Mouse (Mus musculus) embryonic facial prominence, embryonic 15.5 days (tissue): ENCODE data around the gene Sfta2. TPM values are rescaled to one million over a fixed set of nuclear protein-coding genes. Genes with fewer than 3 reads are reported as not detected.

ENCODE experiments used
- ATAC-seq: fragments of 200-750 bp; cut with Nextera tagmentation; 2 replicates; pipeline ENCODE4 v1.8.0; 2017; ENCODE audit warnings: low read depth, moderate TSS enrichment; ENCODE audit not compliant: insufficient number of reproducible peaks, low FRiP score, low TSS enrichment
- H3K27ac ChIP-seq: fragments of 300-500 bp; sonication (generic); replicated peaks from 2 replicates; pipeline ENCODE4 v1.5.1; 2015; ENCODE audit warnings: mild to moderate bottlenecking, inconsistent platforms
- H3K27me3 ChIP-seq: fragments of 300-500 bp; sonication (generic); 2 replicates; pipeline ENCODE4 v1.6.1; 2015; ENCODE audit warnings: inconsistent platforms
- H3K36me3 ChIP-seq: fragments of 300-500 bp; sonication (generic); 2 replicates; pipeline ENCODE4 v1.6.1; 2015; ENCODE audit warnings: mild to moderate bottlenecking, inconsistent platforms
- H3K4me1 ChIP-seq: fragments of 300-500 bp; sonication (generic); 2 replicates; pipeline ENCODE4 v1.6.1; 2015; ENCODE audit warnings: inconsistent platforms
- H3K4me2 ChIP-seq: fragments of 300-500 bp; sonication (generic); replicated peaks from 2 replicates; pipeline ENCODE4 v1.6.1; 2015; ENCODE audit warnings: mild to moderate bottlenecking, inconsistent platforms
- H3K4me3 ChIP-seq: fragments of 300-500 bp; sonication (generic); replicated peaks from 2 replicates; pipeline ENCODE4 v1.5.1; 2015; ENCODE audit warnings: mild to moderate bottlenecking, inconsistent platforms
- H3K9ac ChIP-seq: fragments of 300-500 bp; sonication (generic); 2 replicates; pipeline ENCODE4 v1.6.1; 2015; ENCODE audit warnings: inconsistent platforms
- H3K9me3 ChIP-seq: fragments of 300-500 bp; sonication (generic); replicated peaks from 2 replicates; pipeline ENCODE4 v1.6.1; 2016; ENCODE audit warnings: inconsistent platforms
- WGBS: fragments of 180-500 bp; shearing (Covaris S2); methylation state at CpG from one replicate; pipeline ENCODE4 v1.1.7; 2015; 5-methylcytosine and 5-hydroxymethylcytosine counted together
- polyA plus RNA-seq: library from polyadenylated mRNA; unstranded; fragments of >200 nt; fragmentation: Nextera tagmentation; extraction: Ambion mirVana; gene quantifications from 2 replicates; pipeline ENCODE4 v1.2.1, GENCODE M21; 2015

The Sfta2 gene
- polyA plus RNA-seq, 1 experiment from 2014 or later, result 0.81 TPM

DNA sequence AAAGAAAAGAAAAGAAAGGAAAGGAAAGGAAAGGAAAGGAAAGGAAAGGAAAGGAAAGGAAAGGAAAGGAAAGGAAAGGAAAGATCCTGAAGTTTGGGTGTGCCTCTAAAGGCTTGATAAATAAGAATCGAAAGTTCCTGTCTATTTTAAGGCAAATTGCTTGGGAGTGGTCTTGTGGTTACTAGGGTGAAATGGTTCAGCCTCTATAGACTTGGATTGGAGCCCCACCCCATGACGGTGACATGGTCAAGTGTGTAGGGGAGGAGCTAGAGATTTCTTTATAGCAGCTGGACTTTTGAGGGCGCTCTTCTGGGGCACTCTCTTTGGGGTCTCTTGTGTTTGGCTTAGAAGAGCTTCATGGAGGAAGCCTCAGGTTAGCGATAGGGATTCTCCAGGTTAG lies 7.6 kb upstream of the Sfta2 start:
- no peak for ATAC-seq
- no peaks in the 10 kb centered on the region for H3K9me3 ChIP-seq
- no peaks in the 10 kb centered on the region for H3K27me3 ChIP-seq
- WGBS, result 41% methylated on average over 4 of the region's 4 CpGs
- no peak overlapping the region for H3K9ac ChIP-seq
- H3K4me3 ChIP-seq, result no peak overlapping the region
- no peak overlapping the region for H3K4me2 ChIP-seq
- H3K27ac ChIP-seq, result no peak overlapping the region
- H3K4me1 ChIP-seq, result no peaks in the 10 kb centered on the region
- no peaks in the 10 kb centered on the region for H3K36me3 ChIP-seq

DNA sequence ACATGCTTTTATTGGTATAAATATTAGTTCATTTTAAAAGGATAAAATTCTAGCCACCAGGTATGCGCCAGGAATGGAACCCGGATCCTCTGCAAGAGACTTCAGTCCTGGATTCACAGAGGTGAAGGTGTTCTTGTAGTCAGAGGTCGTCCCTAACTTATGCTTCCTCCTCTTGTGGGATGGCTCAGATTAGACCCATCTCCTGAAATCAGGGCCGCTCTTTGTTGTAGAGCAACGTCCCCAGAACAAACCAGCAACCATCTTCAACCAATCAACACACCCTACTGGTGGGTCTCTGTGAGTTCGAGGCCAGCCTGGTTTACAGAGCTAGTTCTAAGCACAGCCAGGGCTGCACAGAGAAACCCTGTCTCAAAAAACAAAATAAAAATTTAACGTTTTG lies 6.9 kb upstream of the Sfta2 start:
- no peaks in the 10 kb centered on the region for H3K27me3 ChIP-seq
- H3K36me3 ChIP-seq, result no peaks in the 10 kb centered on the region

DNA sequence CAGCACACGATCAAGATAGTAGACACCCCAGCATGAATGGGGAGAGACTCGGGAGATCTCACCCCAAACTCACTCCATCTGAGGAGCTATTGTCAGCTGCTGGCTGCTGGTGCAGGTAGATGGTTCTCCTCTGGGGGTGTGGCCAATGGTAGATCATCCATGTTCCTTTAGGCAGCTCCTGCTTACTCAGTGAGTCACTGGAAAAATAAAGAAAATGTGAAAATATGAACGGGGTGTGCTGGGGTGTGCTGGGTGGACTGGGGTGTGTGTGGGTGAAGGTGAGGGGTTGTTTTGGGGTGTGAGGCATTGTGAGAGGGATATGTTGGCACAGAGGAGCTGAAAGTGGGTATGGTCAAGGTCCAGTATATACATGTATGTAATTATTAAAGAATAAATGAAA lies 4.0 kb upstream of the Sfta2 start:
- WGBS, result 86% methylated on average over 3 of the region's 3 CpGs

More for the DNA sequence above, 6.9 kb upstream of the Sfta2 start:
- no peaks in the 10 kb centered on the region for H3K4me1 ChIP-seq
- no peak overlapping the region for H3K9ac ChIP-seq
- ATAC-seq, result no peak
- WGBS, result 82% methylated on average over 7 of the region's 7 CpGs
- H3K27ac ChIP-seq, result no peak overlapping the region
- no peak overlapping the region for H3K4me3 ChIP-seq
- H3K4me2 ChIP-seq, result no peak overlapping the region
- no peaks in the 10 kb centered on the region for H3K9me3 ChIP-seq

DNA sequence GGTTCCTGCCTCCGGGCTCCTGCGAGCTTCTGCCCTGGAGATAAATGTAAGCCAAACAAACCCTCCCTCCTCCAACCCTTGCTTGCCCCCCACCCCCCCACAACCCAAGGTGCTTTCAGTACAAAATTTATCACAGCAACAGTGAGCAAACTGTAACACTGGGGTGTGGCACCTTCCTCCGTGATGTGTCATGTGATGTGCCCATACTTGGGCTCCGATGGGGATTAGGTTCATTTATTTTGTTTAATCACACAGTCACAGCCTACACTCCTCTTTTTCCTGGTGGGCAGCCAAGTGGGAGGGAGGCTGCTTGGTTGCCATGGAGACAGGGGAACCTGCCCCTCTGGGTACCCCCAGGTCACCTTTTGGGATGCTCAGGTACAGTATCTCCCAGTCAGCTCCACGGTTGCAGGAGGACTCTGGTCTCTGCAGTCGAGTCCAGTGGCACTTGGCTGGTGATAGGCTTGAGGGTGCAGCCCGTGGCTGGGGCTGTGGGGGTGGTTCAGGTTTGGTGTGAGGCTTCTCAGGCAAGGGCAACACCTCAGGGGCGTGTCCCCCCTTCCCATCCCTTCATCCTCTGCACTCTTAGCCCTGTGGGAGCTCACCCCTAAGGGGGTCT lies 496 bp downstream of the Sfta2 start:
- 48% methylated on average over 8 of the region's 8 CpGs for WGBS
- 0 out of 2 replicates have a peak, but pooled peaks cover 3% of the 10 kb centered on the region for H3K4me1 ChIP-seq
- no peak overlapping the region; the same call in 1 of the 2 replicates for H3K4me2 ChIP-seq
- H3K9ac ChIP-seq, result no peak overlapping the region
- no peaks in the 10 kb centered on the region for H3K27me3 ChIP-seq
- no peaks in the 10 kb centered on the region for H3K9me3 ChIP-seq
- ATAC-seq, result peak; percentile 4; the same call in 1 of the 2 replicates
- no peaks in the 10 kb centered on the region for H3K36me3 ChIP-seq
- no peak overlapping the region for H3K27ac ChIP-seq
- no peak overlapping the region for H3K4me3 ChIP-seq

More for the DNA sequence above, 4.0 kb upstream of the Sfta2 start:
- H3K27ac ChIP-seq, result no peak overlapping the region
- H3K9ac ChIP-seq, result no peak overlapping the region
- no peak overlapping the region for H3K4me3 ChIP-seq
- no peak for ATAC-seq
- H3K27me3 ChIP-seq, result no peaks in the 10 kb centered on the region
- H3K4me1 ChIP-seq, result 0 out of 2 replicates have a peak, but pooled peaks cover 3% of the 10 kb centered on the region
- H3K4me2 ChIP-seq, result no peak overlapping the region
- no peaks in the 10 kb centered on the region for H3K9me3 ChIP-seq
- H3K36me3 ChIP-seq, result no peaks in the 10 kb centered on the region

DNA sequence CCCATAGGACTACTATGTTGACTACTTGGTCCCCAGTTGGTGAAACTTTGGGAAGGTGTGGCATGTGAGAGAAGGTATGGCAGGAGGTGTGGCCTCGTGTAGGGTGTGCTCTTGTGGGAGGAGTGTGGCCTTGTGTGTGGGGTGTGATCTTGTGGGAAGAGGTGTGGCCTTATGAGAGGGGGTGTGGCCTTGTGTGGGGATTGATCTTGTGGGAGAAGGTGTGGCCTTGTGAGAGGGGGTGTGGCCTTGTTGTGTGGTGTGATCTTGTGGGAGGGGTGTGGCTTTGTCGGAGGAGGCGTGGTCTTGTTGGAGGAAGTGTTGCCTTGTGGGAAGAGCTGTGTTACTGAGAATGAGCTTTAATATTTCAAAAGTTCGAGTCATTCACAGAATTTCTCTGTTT lies 15.8 kb downstream of the Sfta2 start:
- Histone ChIP-seq H3K4me1 (no peaks in the 10 kb centered on the region), H3K36me3 (no peaks in the 10 kb centered on the region), H3K4me2 (no peak overlapping the region), H3K27ac (no peak overlapping the region), H3K9me3 (no peaks in the 10 kb centered on the region), H3K4me3 (no peak overlapping the region), H3K9ac (no peak overlapping the region), H3K27me3 (no peaks in the 10 kb centered on the region)
- 81% methylated on average over 4 of the region's 4 CpGs for WGBS
- no peak for ATAC-seq

DNA sequence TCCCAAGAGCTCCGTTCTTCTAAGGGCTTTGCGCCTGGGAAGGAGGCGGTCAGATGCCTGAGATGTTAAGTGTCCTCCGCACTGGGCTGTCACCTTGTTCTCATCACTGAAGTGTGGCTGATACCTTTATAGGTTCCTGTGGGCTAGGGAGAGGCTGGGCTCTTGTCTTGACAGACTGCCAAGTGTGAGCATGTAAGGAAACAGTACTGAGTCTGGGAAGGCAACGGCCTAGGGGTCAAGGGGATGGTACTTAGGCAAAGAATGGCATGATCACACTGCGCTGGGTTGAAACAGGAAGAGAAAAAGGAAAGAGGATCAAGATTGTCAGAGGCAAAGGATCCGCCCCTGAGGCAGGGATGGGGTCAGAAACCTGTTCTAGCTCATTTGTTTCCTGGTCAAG lies 25.2 kb downstream of the Sfta2 start, which contains the start of gene Gm9573:
TSS of gene Gm9573 (minus strand) at position 101 of the 400 bp plus-strand sequence.
- Histone ChIP-seq H3K9ac (no peak within 1 kb of the TSS), H3K4me3 (no peak within 1 kb of the TSS), H3K27ac (no peak within 1 kb of the TSS), H3K9me3 (no peaks in the 10 kb centered on the region), H3K27me3 (no peaks in the 10 kb centered on the region), H3K4me1 (no peaks in the 10 kb centered on the region), H3K4me2 (no peak within 1 kb of the TSS), H3K36me3 (no peaks in the 10 kb centered on the region)
- ATAC-seq, result no peak
- WGBS, result 70% methylated on average over 7 of the region's 7 CpGs

DNA sequence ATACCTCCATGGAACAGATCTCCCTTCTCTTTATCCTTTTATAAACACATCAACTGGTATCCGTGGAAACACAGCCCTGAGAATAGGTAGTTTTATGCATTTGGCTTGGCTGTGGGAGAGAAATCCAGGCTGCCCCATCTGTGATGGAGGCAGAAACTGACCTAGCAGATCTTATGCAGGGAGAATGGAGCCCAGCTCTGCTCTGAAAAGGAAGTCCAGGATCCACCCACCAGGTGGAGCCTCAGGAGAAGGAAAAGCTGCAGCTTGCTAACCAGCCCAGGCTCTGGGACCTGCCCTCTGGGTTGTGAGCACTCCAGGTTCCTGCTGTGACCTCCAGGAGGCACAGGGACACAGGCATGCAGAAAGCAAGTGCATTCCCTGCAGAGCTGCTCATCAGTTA lies 32.6 kb downstream of the Sfta2 start:
- Histone ChIP-seq H3K4me1 (peaks cover 5% of the 10 kb centered on the region; the same call in 1 of the 2 replicates), H3K4me2 (no peak overlapping the region), H3K9ac (no peak overlapping the region), H3K4me3 (no peak overlapping the region), H3K27ac (no peak overlapping the region), H3K9me3 (no peaks in the 10 kb centered on the region), H3K36me3 (no peaks in the 10 kb centered on the region), H3K27me3 (no peaks in the 10 kb centered on the region)
- 11% methylated on average over 1 of the region's 1 CpGs for WGBS
- no peak for ATAC-seq

DNA sequence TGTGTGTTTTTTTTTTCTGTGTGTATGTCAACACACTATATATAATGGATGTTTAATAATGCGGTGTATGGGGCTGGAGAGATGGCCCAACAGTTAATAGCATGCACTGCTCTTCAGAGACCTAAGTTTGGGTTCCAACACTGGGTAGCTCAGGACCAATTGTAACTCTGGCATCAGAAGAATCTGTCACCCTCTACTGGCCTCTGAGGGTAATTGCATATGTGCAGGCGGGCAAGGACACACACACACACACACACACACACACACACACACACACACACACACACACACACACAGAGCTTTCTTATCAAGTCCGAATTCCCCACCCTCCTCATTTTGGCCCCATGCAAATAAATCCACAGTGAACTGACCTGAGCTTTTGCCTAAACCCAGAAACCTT lies 33.9 kb downstream of the Sfta2 start:
- WGBS, result 80% methylated on average over 3 of the region's 3 CpGs
- H3K9me3 ChIP-seq, result no peaks in the 10 kb centered on the region
- H3K27ac ChIP-seq, result no peak overlapping the region
- H3K27me3 ChIP-seq, result no peaks in the 10 kb centered on the region
- no peaks in the 10 kb centered on the region for H3K36me3 ChIP-seq
- H3K9ac ChIP-seq, result no peak overlapping the region
- no peak overlapping the region for H3K4me2 ChIP-seq
- ATAC-seq, result no peak
- H3K4me3 ChIP-seq, result no peak overlapping the region
- peaks cover 5% of the 10 kb centered on the region; the same call in 1 of the 2 replicates for H3K4me1 ChIP-seq

DNA sequence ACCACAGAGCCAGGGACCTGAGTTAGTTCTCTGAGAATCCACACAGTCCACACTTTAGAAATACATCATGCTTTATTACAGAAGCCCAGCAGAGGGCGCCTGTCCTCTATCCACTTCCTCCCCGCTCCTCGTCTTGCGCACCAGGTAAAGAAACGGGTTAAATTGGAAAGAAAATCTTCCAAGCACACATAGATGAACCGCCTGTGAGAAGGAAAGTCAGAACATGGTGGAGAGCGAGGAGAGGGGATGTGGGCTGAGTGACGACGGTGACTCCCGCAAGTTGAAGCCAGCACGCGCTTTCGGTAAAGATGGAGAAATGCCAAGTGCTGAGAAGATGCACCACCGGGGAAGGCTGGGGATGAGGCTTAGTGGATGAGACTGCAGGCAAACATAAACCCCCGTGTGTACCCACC lies 34.4 kb downstream of the Sfta2 start:
- Histone ChIP-seq H3K4me1 (peaks cover 5% of the 10 kb centered on the region; the same call in 1 of the 2 replicates), H3K27ac (no peak overlapping the region), H3K27me3 (no peaks in the 10 kb centered on the region), H3K4me2 (peak overlapping the region; percentile 77), H3K9me3 (no peaks in the 10 kb centered on the region), H3K4me3 (peak overlapping the region; percentile 48), H3K9ac (peak overlapping the region; percentile 39; the same call in 1 of the 2 replicates), H3K36me3 (no peaks in the 10 kb centered on the region)
- under 1% methylated on average over 15 of the region's 15 CpGs for WGBS
- ATAC-seq, result peak; percentile 36

DNA sequence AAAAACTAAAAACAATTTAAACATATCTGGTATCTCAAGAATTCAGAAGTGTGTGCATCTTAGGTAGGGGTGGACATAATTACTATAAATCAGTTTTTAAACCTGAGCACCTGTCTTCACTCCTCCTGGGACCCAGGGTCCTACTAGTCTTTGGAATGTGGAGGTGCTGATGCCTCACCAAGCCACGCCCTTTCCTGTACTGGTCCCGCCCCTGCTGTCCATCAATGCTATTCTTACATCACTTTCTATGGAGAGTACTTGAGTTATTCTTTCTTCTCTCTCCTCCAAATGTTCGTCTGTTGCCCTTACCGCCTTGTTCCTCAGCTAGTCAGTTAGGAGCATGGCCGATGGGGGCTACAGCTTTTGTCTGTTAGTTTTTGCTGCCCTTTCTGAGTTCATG lies 35.0 kb downstream of the Sfta2 start:
- no peak overlapping the region for H3K4me3 ChIP-seq

DNA sequence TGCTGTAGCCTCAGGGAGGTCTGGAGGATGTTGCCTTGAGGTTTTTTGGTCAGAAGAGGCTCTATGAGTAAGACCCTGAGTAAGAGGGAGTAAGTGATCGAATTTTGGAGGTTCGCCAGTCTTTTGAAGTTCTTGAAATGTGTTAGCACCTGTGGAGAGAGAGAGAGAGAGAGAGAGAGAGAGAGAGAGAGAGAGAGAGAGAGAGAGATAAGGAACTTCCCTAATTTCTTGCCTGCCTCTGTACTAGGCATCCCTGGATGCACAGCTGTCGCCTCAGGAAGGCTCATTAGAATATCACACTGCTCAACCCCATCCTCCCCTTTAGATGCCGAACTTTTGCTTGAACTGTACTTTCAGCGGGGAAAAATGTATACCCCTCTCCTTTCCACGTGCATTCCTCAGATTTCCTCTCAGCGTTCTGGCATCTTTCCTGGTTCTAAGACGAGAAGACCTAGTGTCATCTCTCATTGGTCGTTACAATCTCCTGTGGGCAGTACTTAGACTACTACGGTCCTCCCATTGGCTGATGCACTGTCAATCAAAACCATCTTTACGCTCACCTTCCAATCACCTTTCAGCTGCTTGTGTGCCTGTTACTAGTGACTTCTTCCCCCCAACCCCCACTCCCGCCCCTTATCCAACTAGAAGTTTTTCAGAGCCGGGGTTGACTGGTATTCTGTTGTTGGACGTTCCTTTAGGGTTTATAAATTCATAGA lies 37.3 kb downstream of the Sfta2 start:
- H3K4me3 ChIP-seq, result no peak overlapping the region
- H3K9me3 ChIP-seq, result no peaks in the 10 kb centered on the region
- peaks cover 5% of the 10 kb centered on the region; the same call in 1 of the 2 replicates for H3K4me1 ChIP-seq
- H3K27me3 ChIP-seq, result no peaks in the 10 kb centered on the region
- peak overlapping the region; percentile 41 for H3K4me2 ChIP-seq
- WGBS, result 20% methylated on average over 14 of the region's 14 CpGs
- H3K27ac ChIP-seq, result peak overlapping the region; percentile 5; the same call in 1 of the 2 replicates
- no peaks in the 10 kb centered on the region for H3K36me3 ChIP-seq
- ATAC-seq, result peak; percentile 90
- H3K9ac ChIP-seq, result no peak overlapping the region

More for the DNA sequence above, 35.0 kb downstream of the Sfta2 start:
- Histone ChIP-seq H3K9ac (no peak overlapping the region), H3K27me3 (no peaks in the 10 kb centered on the region), H3K9me3 (no peaks in the 10 kb centered on the region), H3K4me2 (no peak overlapping the region), H3K4me1 (peaks cover 5% of the 10 kb centered on the region; the same call in 1 of the 2 replicates), H3K36me3 (no peaks in the 10 kb centered on the region), H3K27ac (no peak overlapping the region)
- ATAC-seq, result no peak
- WGBS, result 43% methylated on average over 5 of the region's 5 CpGs
